Mouse (Mus musculus) liver, adult 2 months (tissue): Measurements from ENCODE around the gene Zwilch.

Source experiments
- CTCF ChIP-seq: fragments of 200-500 bp; IDR thresholded peaks from 2 replicates; pipeline ENCODE4 v1.5.1; 2011; ENCODE audit warnings: low read depth, low read length, control low read depth
- POLR2A ChIP-seq: fragments of 200-500 bp; IDR thresholded peaks from 2 replicates; pipeline ENCODE4 v1.6.1; 2011; ENCODE audit warnings: low read length, control low read depth; ENCODE audit not compliant: insufficient read depth; ENCODE audit errors: extremely low read depth

DNA sequence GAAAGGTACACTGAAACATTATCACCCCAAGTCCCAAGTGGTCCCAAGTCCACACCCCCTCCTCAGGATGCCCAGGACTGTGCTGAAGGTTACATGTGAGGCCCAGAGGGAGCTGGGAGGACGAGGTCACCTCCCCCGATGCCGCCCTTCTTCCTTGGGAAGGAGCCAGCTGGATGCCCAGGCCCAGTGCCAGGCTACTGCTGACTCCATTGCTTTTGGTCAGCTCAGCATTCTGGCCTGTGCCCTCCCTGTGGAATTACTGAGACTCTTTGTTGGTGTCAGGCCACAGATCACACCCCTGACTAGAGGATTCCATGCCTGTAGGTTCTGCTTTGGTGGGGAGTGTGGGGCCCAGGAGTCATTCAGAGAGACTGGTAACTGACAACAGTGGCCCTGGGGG, 56.0 kb downstream of the Zwilch start, which contains the start of gene Lctl:
- TF ChIP-seq CTCF (no peak), POLR2A (no peak)
